Mouse (Mus musculus): ENCODE results near the gene Nes.

GRCm38 (mm10) chr3:87929341-87930077 lies 41.4 kb upstream of the Nes start:
- TF ChIP-seq CTCF (IDR thresholded peaks at IDR 0.05; ENCODE audit: borderline replicate concordance, extremely low read depth, insufficient read depth, insufficient read length) (no peak), POLR2A (IDR thresholded peaks at IDR 0.05; ENCODE audit: borderline replicate concordance, extremely low read depth, insufficient read depth, insufficient read length, poor library complexity, severe bottlenecking) (no peak)

All from brain, embryonic 14.5 days (tissue).